Mouse (Mus musculus): ENCODE results near the gene Pxmp4. TPM values are rescaled to one million over a fixed set of nuclear protein-coding genes. Genes with fewer than 3 reads are reported as not detected.

The Pxmp4 gene
- polyA plus RNA-seq, 2 experiments, result 20.6 to 27.0 TPM

DNA sequence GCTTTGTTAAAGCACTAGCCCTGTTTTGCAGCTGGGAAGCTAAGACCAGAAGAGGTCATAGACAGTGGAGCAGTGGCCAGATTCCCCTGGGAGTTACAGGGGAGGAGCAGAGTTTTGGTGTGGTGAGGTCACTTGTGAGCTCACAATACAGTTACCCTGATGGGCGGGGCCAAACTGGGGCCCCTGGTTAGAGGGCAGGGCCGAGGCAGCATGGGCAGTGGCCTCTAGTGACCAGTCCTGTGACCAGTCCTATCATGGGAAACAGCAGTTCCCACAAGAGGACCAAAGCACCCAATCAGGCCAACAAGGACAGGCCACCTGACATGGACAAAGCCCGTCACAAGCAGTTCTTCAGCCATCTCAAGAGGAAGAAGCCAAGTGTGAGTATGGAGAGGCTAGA lies 54.8 kb downstream of the Pxmp4 start:
- Histone ChIP-seq H3K27me3 (ENCODE audit: control insufficient read depth, insufficient read depth, low read length) (peaks cover 15% of the 10 kb centered on the region), H3K4me2 (replicated peaks; ENCODE audit: low read depth, low read length, severe bottlenecking) (no peak overlapping the region), H3K9ac (ENCODE audit: low read depth, low read length, severe bottlenecking) (no peak overlapping the region), H3K9me3 (ENCODE audit: control insufficient read depth, low read length) (no peaks in the 10 kb centered on the region), H3K27ac (replicated peaks; ENCODE audit: low read depth, low read length) (no peak overlapping the region), H3K36me3 (ENCODE audit: control insufficient read depth, insufficient read depth, low read length) (no peaks in the 10 kb centered on the region), H3K4me1 (ENCODE audit: control insufficient read depth, insufficient read depth, low read length) (peaks cover 19% of the 10 kb centered on the region), H3K4me3 (replicated peaks; ENCODE audit: low read length) (no peak overlapping the region)
- no peak for ATAC-seq (ENCODE audit: low FRiP score, low read depth)
- 43% methylated on average over 3 of the region's 3 CpGs for WGBS
- no peak for DNase-seq (ENCODE audit: low spot score)
- TF ChIP-seq POLR2A (IDR thresholded peaks at IDR 0.05; ENCODE audit: borderline replicate concordance, extremely low read depth, insufficient read depth, insufficient read length), result no peak

GRCm38 (mm10) chr2:154546711-154547110 lies 56.8 kb downstream of the Pxmp4 start, which contains the start of gene 1700003F12Rik:
Gene 1700003F12Rik (plus strand): TSS chr2:154547085.
- WGBS, result 92% methylated on average over 10 of the region's 10 CpGs
- ATAC-seq (ENCODE audit: low FRiP score, low read depth), result no peak

DNA sequence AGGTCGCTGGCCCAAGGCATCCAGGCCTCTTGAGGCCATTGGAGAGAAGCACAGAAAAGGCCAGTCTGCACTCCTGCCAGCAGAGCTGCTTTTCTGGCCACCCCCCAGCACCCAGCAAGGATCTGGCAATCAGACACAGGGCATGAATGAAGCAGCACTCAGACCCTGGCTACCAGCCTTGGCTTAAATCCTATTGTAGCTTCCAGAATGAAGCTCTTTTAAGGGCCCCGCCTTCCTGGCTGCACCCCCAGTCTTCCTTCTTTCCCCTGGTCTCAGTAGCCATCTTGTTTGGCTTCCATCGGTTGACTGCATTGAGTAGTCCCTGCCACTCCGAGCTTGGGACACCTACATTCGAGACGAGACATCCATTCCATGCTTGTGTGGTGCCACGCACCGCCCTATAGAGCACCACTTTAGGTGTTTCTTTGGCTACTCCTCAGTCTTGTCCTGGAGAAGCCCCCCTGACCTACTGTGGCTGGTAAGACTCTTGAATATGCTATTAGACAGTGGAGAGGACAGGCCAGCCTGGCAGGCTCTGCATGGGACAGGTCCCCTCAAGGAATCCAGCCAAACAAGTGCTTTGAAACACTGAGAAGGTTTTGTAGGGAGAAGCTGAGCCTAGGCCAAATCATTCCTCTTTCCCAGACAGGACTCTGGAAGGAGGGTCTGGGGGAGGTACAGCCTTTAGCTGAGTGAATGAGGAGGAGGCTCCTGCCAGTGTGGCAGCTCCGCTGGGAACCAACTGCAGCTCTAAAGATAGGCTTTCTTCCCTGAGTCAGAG lies 59.8 kb downstream of the Pxmp4 start:
- no peak for DNase-seq (ENCODE audit: low spot score)
- no peaks in the 10 kb centered on the region for H3K9me3 ChIP-seq (ENCODE audit: control insufficient read depth, low read length)

More at GRCm38 (mm10) chr2:154546711-154547110, 56.8 kb downstream of the Pxmp4 start, which contains the start of gene 1700003F12Rik:
- H3K36me3 ChIP-seq (ENCODE audit: control insufficient read depth, insufficient read depth, low read length), result no peaks in the 10 kb centered on the region
- H3K4me2 ChIP-seq (replicated peaks; ENCODE audit: low read depth, low read length, severe bottlenecking), result no peak within 1 kb of the TSS
- no peak within 1 kb of the TSS for H3K9ac ChIP-seq (ENCODE audit: low read depth, low read length, severe bottlenecking)
- peaks cover 15% of the 10 kb centered on the region for H3K27me3 ChIP-seq (ENCODE audit: control insufficient read depth, insufficient read depth, low read length)
- H3K4me3 ChIP-seq (replicated peaks; ENCODE audit: low read length), result no peak within 1 kb of the TSS
- peaks cover 9% of the 10 kb centered on the region for H3K4me1 ChIP-seq (ENCODE audit: control insufficient read depth, insufficient read depth, low read length)
- DNase-seq (ENCODE audit: low spot score), result no peak
- no peak within 1 kb of the TSS for H3K27ac ChIP-seq (replicated peaks; ENCODE audit: low read depth, low read length)
- no peak for TF ChIP-seq POLR2A (IDR thresholded peaks at IDR 0.05; ENCODE audit: borderline replicate concordance, extremely low read depth, insufficient read depth, insufficient read length)
- no peaks in the 10 kb centered on the region for H3K9me3 ChIP-seq (ENCODE audit: control insufficient read depth, low read length)

DNA sequence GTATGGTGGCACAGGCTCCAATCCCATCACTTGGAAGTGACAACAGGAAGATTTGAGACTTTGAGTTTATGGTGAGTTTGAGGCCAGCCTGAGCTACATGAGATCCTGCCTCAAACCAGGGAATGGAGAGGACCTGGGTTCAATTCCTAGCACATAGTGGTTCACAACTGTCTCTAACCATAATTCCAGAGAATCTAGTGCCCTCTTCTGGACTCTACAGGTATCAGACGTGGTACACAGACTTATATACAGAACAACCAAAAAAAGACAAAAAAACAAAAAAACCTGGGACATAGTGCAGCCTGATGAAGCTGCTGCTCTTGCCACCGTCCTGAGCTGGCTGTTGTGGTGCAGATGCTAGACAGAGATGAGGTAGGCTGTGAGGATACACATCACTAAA lies 61.9 kb downstream of the Pxmp4 start:
- ATAC-seq (ENCODE audit: low FRiP score, low read depth), result no peak

More for the DNA sequence above, 59.8 kb downstream of the Pxmp4 start:
- Histone ChIP-seq H3K9ac (ENCODE audit: low read depth, low read length, severe bottlenecking) (no peak overlapping the region), H3K36me3 (ENCODE audit: control insufficient read depth, insufficient read depth, low read length) (no peaks in the 10 kb centered on the region), H3K27ac (replicated peaks; ENCODE audit: low read depth, low read length) (no peak overlapping the region), H3K4me1 (ENCODE audit: control insufficient read depth, insufficient read depth, low read length) (no peaks in the 10 kb centered on the region), H3K27me3 (ENCODE audit: control insufficient read depth, insufficient read depth, low read length) (no peaks in the 10 kb centered on the region), H3K4me3 (replicated peaks; ENCODE audit: low read length) (no peak overlapping the region), H3K4me2 (replicated peaks; ENCODE audit: low read depth, low read length, severe bottlenecking) (no peak overlapping the region)
- 88% methylated on average over 9 of the region's 9 CpGs for WGBS
- no peak for ATAC-seq (ENCODE audit: low FRiP score, low read depth)
- no peak for TF ChIP-seq POLR2A (IDR thresholded peaks at IDR 0.05; ENCODE audit: borderline replicate concordance, extremely low read depth, insufficient read depth, insufficient read length)

GRCm38 (mm10) chr2:154539720-154540119 lies 63.8 kb downstream of the Pxmp4 start:
- WGBS, result 76% methylated on average over 3 of the region's 3 CpGs
- Histone ChIP-seq H3K27me3 (ENCODE audit: control insufficient read depth, insufficient read depth, low read length) (no peaks in the 10 kb centered on the region), H3K27ac (replicated peaks; ENCODE audit: low read depth, low read length) (no peak overlapping the region), H3K9me3 (ENCODE audit: control insufficient read depth, low read length) (no peaks in the 10 kb centered on the region), H3K4me3 (replicated peaks; ENCODE audit: low read length) (no peak overlapping the region), H3K9ac (ENCODE audit: low read depth, low read length, severe bottlenecking) (no peak overlapping the region), H3K36me3 (ENCODE audit: control insufficient read depth, insufficient read depth, low read length) (peaks cover 26% of the 10 kb centered on the region), H3K4me2 (replicated peaks; ENCODE audit: low read depth, low read length, severe bottlenecking) (no peak overlapping the region), H3K4me1 (ENCODE audit: control insufficient read depth, insufficient read depth, low read length) (no peaks in the 10 kb centered on the region)
- DNase-seq (ENCODE audit: low spot score) (peak; percentile 46), ATAC-seq (ENCODE audit: low FRiP score, low read depth) (no peak)
- TF ChIP-seq POLR2A (IDR thresholded peaks at IDR 0.05; ENCODE audit: borderline replicate concordance, extremely low read depth, insufficient read depth, insufficient read length), result no peak

More for the DNA sequence above, 61.9 kb downstream of the Pxmp4 start:
- no peak overlapping the region for H3K27ac ChIP-seq (replicated peaks; ENCODE audit: low read depth, low read length)
- no peaks in the 10 kb centered on the region for H3K9me3 ChIP-seq (ENCODE audit: control insufficient read depth, low read length)
- no peak overlapping the region for H3K9ac ChIP-seq (ENCODE audit: low read depth, low read length, severe bottlenecking)
- H3K4me1 ChIP-seq (ENCODE audit: control insufficient read depth, insufficient read depth, low read length), result no peaks in the 10 kb centered on the region
- H3K27me3 ChIP-seq (ENCODE audit: control insufficient read depth, insufficient read depth, low read length), result no peaks in the 10 kb centered on the region
- no peak overlapping the region for H3K4me2 ChIP-seq (replicated peaks; ENCODE audit: low read depth, low read length, severe bottlenecking)
- no peak for TF ChIP-seq POLR2A (IDR thresholded peaks at IDR 0.05; ENCODE audit: borderline replicate concordance, extremely low read depth, insufficient read depth, insufficient read length)
- H3K4me3 ChIP-seq (replicated peaks; ENCODE audit: low read length), result no peak overlapping the region
- H3K36me3 ChIP-seq (ENCODE audit: control insufficient read depth, insufficient read depth, low read length), result peaks cover 8% of the 10 kb centered on the region
- 73% methylated on average over 2 of the region's 2 CpGs for WGBS
- DNase-seq (ENCODE audit: low spot score), result no peak
